Mouse (Mus musculus): ENCODE measurements around the gene Col5a1.

DNA sequence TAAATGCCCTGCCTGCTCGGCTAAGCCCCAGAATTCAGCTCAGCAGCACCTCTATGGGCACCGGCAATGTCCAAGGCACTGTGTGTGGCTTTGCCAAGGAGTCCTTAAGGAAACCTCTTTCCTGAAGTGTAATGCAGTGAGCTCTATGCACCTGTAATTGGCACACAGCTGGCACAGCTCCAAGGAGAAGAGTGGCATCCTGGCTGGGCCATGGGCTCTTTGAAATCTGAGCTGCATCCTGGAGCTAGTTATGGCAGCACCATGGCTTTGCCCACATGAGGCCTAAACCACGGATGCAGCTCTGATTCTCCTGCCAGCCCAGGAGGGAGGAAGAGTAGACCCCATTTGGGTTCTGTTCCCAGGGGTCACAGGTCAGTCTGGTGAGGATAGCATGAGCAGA lies 16.1 kb downstream of the Col5a1 start:
- TF ChIP-seq POLR2A (IDR thresholded peaks at IDR 0.05; ENCODE audit: borderline replicate concordance, insufficient read depth, low read length) (no peak), CTCF (IDR thresholded peaks at IDR 0.05; ENCODE audit: borderline replicate concordance, insufficient read depth, low read depth, low read length) (no peak)

All from cerebellum, adult 2 months (tissue).